Mouse (Mus musculus) neutrophil, adult 65 days (primary cell): ENCODE results near the gene Gm14525. TPM values are rescaled to one million over a fixed set of nuclear protein-coding genes. Genes with fewer than 3 reads are reported as not detected.

Experiments
- total RNA-seq: library from RNA; stranded (reverse); gene quantifications from 2 replicates; pipeline ENCODE4 v1.2.4, GENCODE M21; 2023

Gm14525 gene
- not detected in 2 replicates for total RNA-seq

DNA sequence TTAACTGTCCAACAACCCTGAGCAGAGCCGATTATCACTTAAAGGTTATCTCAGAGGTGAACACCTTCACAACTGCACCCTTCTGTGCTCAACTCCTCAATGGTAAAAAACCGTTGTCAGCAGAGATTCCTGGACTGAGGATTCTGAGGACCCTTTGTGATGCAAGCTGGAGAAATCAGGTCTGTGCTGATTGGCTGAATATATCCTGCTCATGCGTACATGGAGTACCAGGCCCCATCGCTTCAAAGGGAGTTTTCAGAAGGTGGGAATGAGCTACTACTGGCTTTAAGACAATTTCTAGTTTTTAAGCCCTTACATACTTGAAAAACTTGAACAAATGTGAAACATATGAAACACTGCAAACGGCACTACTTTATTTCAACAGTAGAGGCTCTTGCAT lies at the start of gene Gm14525:
Gene Gm14525 (minus strand): TSS at position 101 of the 400 bp plus-strand sequence.

Other genes starting within 250 kb of the Gm14525 start
- gene Slx, start 157.1 kb downstream of the Gm14525 start, total RNA-seq = not detected in 2 replicates
- gene Gm6121, start 233.1 kb upstream of the Gm14525 start, total RNA-seq = not detected in 2 replicates